Mouse (Mus musculus): Measurements from ENCODE around the gene Tmem190. TPM values are rescaled to one million over a fixed set of nuclear protein-coding genes. Genes with fewer than 3 reads are reported as not detected.
"Not testable (repeated sequence)": the region's sequence is repeated elsewhere in the genome, so short reads cannot be mapped to it uniquely, and the experiment has no call there.

Gene Tmem190
- total RNA-seq, 2 experiments from 2014 or later = not detected

- DNase-seq = no peak
Observed at GRCm38 (mm10) chr7:4776131-4776530, 6.6 kb upstream of the Tmem190 start.

- peak; percentile 67 to 80 for DNase-seq
Observed at GRCm38 (mm10) chr7:4776861-4777830, 5.6 kb upstream of the Tmem190 start.

GRCm38 (mm10) chr7:4777851-4778637 is 4.7 kb upstream of the Tmem190 start:
- DNase-seq = no peak

- no peak for DNase-seq
Observed at GRCm38 (mm10) chr7:4779921-4780320, 2.8 kb upstream of the Tmem190 start.

- DNase-seq = no peak
Observed at GRCm38 (mm10) chr7:4782130-4782529, 607 bp upstream of the Tmem190 start.

- no peak for DNase-seq
Observed at GRCm38 (mm10) chr7:4783667-4784268, 1.0 kb downstream of the Tmem190 start.

GRCm38 (mm10) chr7:4788499-4789435 is 6.0 kb downstream of the Tmem190 start:
- DNase-seq = peak; percentile 72 to 81

- peak; percentile 68 to 83 for DNase-seq
Observed at GRCm38 (mm10) chr7:4789436-4789935, 6.7 kb downstream of the Tmem190 start, which contains the start of gene Tmem238. TSS of gene Tmem238 (minus strand) at chr7:4789656.

- DNase-seq = peak; percentile 95 to 96
Observed at GRCm38 (mm10) chr7:4792278-4793212, 9.8 kb downstream of the Tmem190 start, which contains the start of gene Rpl28. TSS of gene Rpl28 (plus strand) at chr7:4792874.

GRCm38 (mm10) chr7:4793248-4793647 is 10.5 kb downstream of the Tmem190 start:
- DNase-seq = peak in 1 of 2 experiments; percentile 19

GRCm38 (mm10) chr7:4793674-4794073 is 10.9 kb downstream of the Tmem190 start:
- no peak for DNase-seq

GRCm38 (mm10) chr7:4794631-4795168 is 12.0 kb downstream of the Tmem190 start:
- DNase-seq = no peak

- peak in 1 of 2 experiments; percentile 20 for DNase-seq
Observed at GRCm38 (mm10) chr7:4795767-4796433, 13.2 kb downstream of the Tmem190 start.

- no peak for DNase-seq
Observed at GRCm38 (mm10) chr7:4802247-4802646, 19.5 kb downstream of the Tmem190 start.

GRCm38 (mm10) chr7:4806716-4807115 is 24.0 kb downstream of the Tmem190 start:
- peak in 1 of 2 experiments; percentile 27 for DNase-seq

- not testable (repeated sequence) for DNase-seq
Observed at GRCm38 (mm10) chr7:4811131-4811530, 28.4 kb downstream of the Tmem190 start.

GRCm38 (mm10) chr7:4811842-4812302 is 29.1 kb downstream of the Tmem190 start:
- peak in 1 of 2 experiments; percentile 39 for DNase-seq

- peak; percentile 98 for DNase-seq
Observed at GRCm38 (mm10) chr7:4812303-4813104, 29.8 kb downstream of the Tmem190 start, which contains the start of gene Ube2s. TSS of gene Ube2s (minus strand) at chr7:4812590.

All from adrenal gland, postnatal 36 days (tissue).